Mouse (Mus musculus): ENCODE measurements around the gene Unc119.

GRCm38 (mm10) chr11:78324000-78324785 is 19.1 kb upstream of the Unc119 start:
- TF ChIP-seq CTCF (IDR thresholded peaks at IDR 0.05): no peak
- no peak for TF ChIP-seq EP300 (IDR thresholded peaks at IDR 0.05; ENCODE audit: insufficient read depth, low read depth, low read length)
- TF ChIP-seq POLR2A (IDR thresholded peaks at IDR 0.05; ENCODE audit: insufficient read depth, low read depth, low read length): no peak

All from heart, adult 2 months (tissue).